Mouse (Mus musculus): ENCODE measurements around the gene Nav3. TPM values are rescaled to one million over a fixed set of nuclear protein-coding genes. Genes with fewer than 3 reads are reported as not detected.

Gene Nav3
- total and polyA plus RNA-seq, 3 experiments, result not detected

- TF ChIP-seq USF1 (IDR thresholded peaks at IDR 0.05; ENCODE audit: low read depth, low read length) (no peak), POLR2A (IDR thresholded peaks at IDR 0.05; ENCODE audit: control insufficient read depth in 1 of 2, insufficient read depth in 1 of 2, low read depth in 1 of 2, low read length in 2 of 2, poor library complexity in 1 of 2) (no peak), CHD1 (IDR thresholded peaks at IDR 0.05; ENCODE audit: low read depth, low read length) (no peak), ELF1 (IDR thresholded peaks at IDR 0.05; ENCODE audit: low read depth, low read length) (no peak), ZNF384 (IDR thresholded peaks at IDR 0.05; ENCODE audit: low read depth, low read length) (no peak), TCF12 (IDR thresholded peaks at IDR 0.05; ENCODE audit: low read depth, low read length) (no peak), E2F4 (IDR thresholded peaks at IDR 0.05; ENCODE audit: borderline replicate concordance, low read depth, low read length) (no peak), KAT2A (conservative IDR thresholded peaks at IDR 0.05; ENCODE audit: low read depth, low read length) (no peak), MAZ (IDR thresholded peaks at IDR 0.05; ENCODE audit: low read depth, low read length) (no peak), ETS1 (IDR thresholded peaks at IDR 0.05; ENCODE audit: low read depth, low read length) (no peak), SMC3 (IDR thresholded peaks at IDR 0.05; ENCODE audit: low read depth, low read length) (no peak), HCFC1 (IDR thresholded peaks at IDR 0.05; ENCODE audit: low read depth, low read length) (no peak), UBTF (IDR thresholded peaks at IDR 0.05; ENCODE audit: borderline replicate concordance, insufficient read depth, low read depth, low read length) (no peak), USF2 (IDR thresholded peaks at IDR 0.05; ENCODE audit: borderline replicate concordance in 1 of 2, insufficient read depth in 1 of 2, low read depth in 1 of 2, low read length in 2 of 2) (no peak), MXI1 (IDR thresholded peaks at IDR 0.05; ENCODE audit: low read depth, low read length) (no peak)
- Histone ChIP-seq H3K27ac (ENCODE audit: control insufficient read depth, low read depth, low read length) (no peak overlapping the region), H3K9me3 (replicated peaks; ENCODE audit: insufficient read depth, low read length) (no peaks in the 10 kb centered on the region), H3K36me3 (ENCODE audit: control insufficient read depth in 1 of 2, insufficient read depth in 2 of 2, low read length in 2 of 2) (no peaks in the 10 kb centered on the region), H3K27me3 (ENCODE audit: control insufficient read depth in 1 of 2, insufficient read depth in 2 of 2, low read length in 2 of 2) (no peaks in the 10 kb centered on the region), H3K4me1 (ENCODE audit: control insufficient read depth in 1 of 2, insufficient read depth in 2 of 2, low read length in 2 of 2) (no peaks in the 10 kb centered on the region), H3K9ac (ENCODE audit: control insufficient read depth, low read depth, low read length, poor library complexity, severe bottlenecking) (no peak overlapping the region), H3K4me3 (ENCODE audit: control insufficient read depth in 1 of 2, insufficient read depth in 1 of 2, low read depth in 2 of 2, low read length in 2 of 2) (no peak overlapping the region), H3K79me2 (ENCODE audit: control insufficient read depth, insufficient read depth, low read length, poor library complexity) (no peaks in the 10 kb centered on the region)
- DNase-seq (ENCODE audit: low read depth, low spot score), result no peak
Measured at GRCm38 (mm10) chr10:109684109-109685056, 771.6 kb downstream of the Nav3 start.

GRCm38 (mm10) chr10:109672896-109673295 is 783.1 kb downstream of the Nav3 start:
- TF ChIP-seq ZMIZ1 (IDR thresholded peaks at IDR 0.05; ENCODE audit: low read depth, low read length) (no peak), KAT2A (conservative IDR thresholded peaks at IDR 0.05; ENCODE audit: low read depth, low read length) (no peak), MYC (IDR thresholded peaks at IDR 0.05; ENCODE audit: low read depth, low read length) (no peak), EP300 (IDR thresholded peaks at IDR 0.05; ENCODE audit: low read depth in 1 of 2, low read length in 2 of 2) (no peak), ETS1 (IDR thresholded peaks at IDR 0.05; ENCODE audit: low read depth, low read length) (no peak), CTCF (IDR thresholded peaks at IDR 0.05 in 2 of 3, conservative IDR thresholded peaks at IDR 0.05 in 1 of 3; ENCODE audit: control insufficient read depth in 1 of 3, insufficient read depth in 1 of 3, low read depth in 2 of 3, low read length in 3 of 3, poor library complexity in 1 of 3, severe bottlenecking in 1 of 3) (no peak), USF2 (IDR thresholded peaks at IDR 0.05; ENCODE audit: borderline replicate concordance in 1 of 2, insufficient read depth in 1 of 2, low read depth in 1 of 2, low read length in 2 of 2) (no peak), ZKSCAN1 (IDR thresholded peaks at IDR 0.05; ENCODE audit: low read depth, low read length) (no peak), SIN3A (IDR thresholded peaks at IDR 0.05; ENCODE audit: low read length) (no peak), USF1 (IDR thresholded peaks at IDR 0.05; ENCODE audit: low read depth, low read length) (no peak), ZC3H11A (IDR thresholded peaks at IDR 0.05; ENCODE audit: low read depth, low read length) (no peak), RAD21 (IDR thresholded peaks at IDR 0.05; ENCODE audit: low read depth, low read length) (no peak), JUND (IDR thresholded peaks at IDR 0.05; ENCODE audit: low read depth, low read length) (no peak), TCF12 (IDR thresholded peaks at IDR 0.05; ENCODE audit: low read depth, low read length) (no peak), UBTF (IDR thresholded peaks at IDR 0.05; ENCODE audit: borderline replicate concordance, insufficient read depth, low read depth, low read length) (no peak), MAZ (IDR thresholded peaks at IDR 0.05; ENCODE audit: low read depth, low read length) (no peak), MEF2A (IDR thresholded peaks at IDR 0.05; ENCODE audit: extremely low read depth, insufficient replicate concordance, low read depth, low read length, poor library complexity, severe bottlenecking) (no peak), E2F4 (IDR thresholded peaks at IDR 0.05; ENCODE audit: borderline replicate concordance, low read depth, low read length) (no peak), ELF1 (IDR thresholded peaks at IDR 0.05; ENCODE audit: low read depth, low read length) (no peak), POLR2A (IDR thresholded peaks at IDR 0.05; ENCODE audit: control insufficient read depth in 1 of 2, insufficient read depth in 1 of 2, low read depth in 1 of 2, low read length in 2 of 2, poor library complexity in 1 of 2) (no peak)
- Histone ChIP-seq H3K4me1 (ENCODE audit: control insufficient read depth in 1 of 2, insufficient read depth in 2 of 2, low read length in 2 of 2) (no peaks in the 10 kb centered on the region), H3K79me2 (ENCODE audit: control insufficient read depth, insufficient read depth, low read length, poor library complexity) (no peaks in the 10 kb centered on the region), H3K9ac (ENCODE audit: control insufficient read depth, low read depth, low read length, poor library complexity, severe bottlenecking) (no peak overlapping the region), H3K27me3 (ENCODE audit: control insufficient read depth in 1 of 2, insufficient read depth in 2 of 2, low read length in 2 of 2) (no peaks in the 10 kb centered on the region), H3K4me3 (ENCODE audit: control insufficient read depth in 1 of 2, insufficient read depth in 1 of 2, low read depth in 2 of 2, low read length in 2 of 2) (no peak overlapping the region), H3K9me3 (replicated peaks; ENCODE audit: insufficient read depth, low read length) (no peaks in the 10 kb centered on the region), H3K27ac (ENCODE audit: control insufficient read depth, low read depth, low read length) (no peak overlapping the region), H3K36me3 (ENCODE audit: control insufficient read depth in 1 of 2, insufficient read depth in 2 of 2, low read length in 2 of 2) (no peaks in the 10 kb centered on the region)
- no peak for DNase-seq (ENCODE audit: low read depth, low spot score)

All from MEL (cell line).